Mouse (Mus musculus): ENCODE results near the gene Akap1. TPM values are rescaled to one million over a fixed set of nuclear protein-coding genes. Genes with fewer than 3 reads are reported as not detected.
"Not testable (repeated sequence)": the region's sequence is repeated elsewhere in the genome, so short reads cannot be mapped to it uniquely, and the experiment has no call there.

Gene Akap1
- polyA plus RNA-seq, 1 experiment = 0.15 TPM

DNA sequence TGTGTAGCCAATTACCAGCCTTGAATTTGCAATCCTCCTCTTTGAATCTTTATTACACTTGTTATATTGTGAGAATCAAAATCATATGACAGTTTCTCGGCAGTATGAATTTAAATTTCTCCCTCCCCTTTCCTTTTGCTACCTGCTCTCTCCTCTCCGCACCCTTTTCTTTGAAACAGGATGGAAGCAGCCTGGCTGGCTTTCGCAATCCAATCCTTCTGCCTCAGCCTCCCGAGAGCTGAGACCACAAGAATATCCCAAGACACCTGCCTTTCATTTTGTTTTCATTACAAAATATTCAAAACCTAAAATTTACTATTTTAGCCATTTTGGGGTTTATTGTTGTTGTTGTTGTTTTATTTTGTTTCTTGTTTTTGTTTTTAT is 34.0 kb upstream of the Akap1 start:
- Histone ChIP-seq H3K27me3 (ENCODE audit: control insufficient read depth) (no peaks in the 10 kb centered on the region), H3K4me1 (ENCODE audit: control insufficient read depth) (no peaks in the 10 kb centered on the region), H3K36me3 (ENCODE audit: control insufficient read depth) (no peaks in the 10 kb centered on the region), H3K4me3 (replicated peaks) (no peak overlapping the region), H3K9me3 (ENCODE audit: control insufficient read depth, low read length) (no peaks in the 10 kb centered on the region)
- TF ChIP-seq GATA1 (IDR thresholded peaks at IDR 0.05; ENCODE audit: low read length) (no peak), TAL1 (IDR thresholded peaks at IDR 0.05; ENCODE audit: low read length) (no peak)

DNA sequence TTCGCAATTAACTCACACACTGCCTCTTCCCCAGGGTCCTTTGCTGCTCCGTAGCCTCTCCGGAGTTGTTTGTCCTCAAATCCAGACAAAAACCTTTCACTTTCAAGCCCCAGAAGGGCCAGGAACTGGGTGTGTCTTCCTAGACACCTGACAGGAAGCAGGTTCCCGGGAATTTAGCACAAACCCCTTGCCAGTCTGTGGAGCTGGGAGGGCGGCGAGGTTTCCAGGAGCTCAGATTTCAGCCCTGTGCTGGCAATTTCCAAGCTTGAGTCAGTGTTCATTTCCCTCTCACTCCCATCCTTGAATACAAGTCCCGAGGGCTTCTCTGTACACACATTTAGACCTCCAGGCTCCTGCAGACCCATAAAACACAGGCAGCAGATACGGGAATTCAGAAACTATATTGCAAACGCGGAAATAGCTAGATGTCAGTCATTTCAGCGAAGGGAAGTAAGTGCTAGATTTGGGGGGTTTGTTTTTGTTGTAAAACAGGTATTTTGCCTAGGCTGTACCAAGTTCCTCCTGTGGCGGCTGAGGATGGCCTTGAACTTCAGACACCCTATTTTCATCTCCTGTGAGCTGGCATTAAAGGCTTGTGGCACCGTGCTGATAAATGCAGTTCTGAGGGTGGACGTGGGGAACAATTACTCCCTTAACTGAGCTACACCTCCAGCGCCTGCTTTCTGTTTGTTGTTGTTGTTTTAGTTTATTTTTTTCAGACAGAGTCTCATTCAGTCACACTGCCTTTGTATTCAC is 33.4 kb upstream of the Akap1 start:
- Histone ChIP-seq H3K36me3 (ENCODE audit: control insufficient read depth) (no peaks in the 10 kb centered on the region), H3K4me1 (ENCODE audit: control insufficient read depth) (no peaks in the 10 kb centered on the region), H3K27me3 (ENCODE audit: control insufficient read depth) (no peaks in the 10 kb centered on the region), H3K9me3 (ENCODE audit: control insufficient read depth, low read length) (no peaks in the 10 kb centered on the region), H3K4me3 (replicated peaks) (no peak overlapping the region)
- TF ChIP-seq GATA1 (IDR thresholded peaks at IDR 0.05; ENCODE audit: low read length) = no peak
- TF ChIP-seq TAL1 (IDR thresholded peaks at IDR 0.05; ENCODE audit: low read length) = no peak

GRCm38 (mm10) chr11:88895800-88896232 is 31.4 kb upstream of the Akap1 start:
- H3K4me3 ChIP-seq (replicated peaks); H3K27me3 ChIP-seq (ENCODE audit: control insufficient read depth); H3K36me3 ChIP-seq (ENCODE audit: control insufficient read depth): not testable (repeated sequence)

DNA sequence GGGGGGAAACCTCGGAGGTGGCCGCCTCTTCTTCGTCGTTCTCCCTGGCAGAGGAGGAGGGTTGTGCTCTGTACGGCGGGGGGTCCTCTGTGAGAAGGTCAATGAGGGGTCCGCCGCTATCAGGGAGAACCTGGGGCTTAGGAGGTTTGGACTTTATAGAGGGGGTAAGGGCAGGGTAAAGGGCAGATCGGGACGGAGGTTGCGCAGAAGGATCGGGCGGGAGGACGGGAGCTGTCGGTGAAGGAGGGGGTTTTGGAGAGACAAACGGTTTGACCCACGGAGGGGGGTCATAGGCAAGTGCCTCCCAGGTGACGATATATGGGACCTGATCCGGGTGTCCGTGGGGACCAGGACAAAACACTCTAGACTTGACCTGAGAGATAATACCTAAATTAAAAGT is 30.8 kb upstream of the Akap1 start:
- H3K9me3 ChIP-seq (ENCODE audit: control insufficient read depth, low read length); H3K4me1 ChIP-seq (ENCODE audit: control insufficient read depth); H3K36me3 ChIP-seq (ENCODE audit: control insufficient read depth); H3K27me3 ChIP-seq (ENCODE audit: control insufficient read depth); H3K4me3 ChIP-seq (replicated peaks): not testable (repeated sequence)

More at GRCm38 (mm10) chr11:88895800-88896232, 31.4 kb upstream of the Akap1 start:
- H3K4me1 ChIP-seq (ENCODE audit: control insufficient read depth); H3K9me3 ChIP-seq (ENCODE audit: control insufficient read depth, low read length): not testable (repeated sequence)

DNA sequence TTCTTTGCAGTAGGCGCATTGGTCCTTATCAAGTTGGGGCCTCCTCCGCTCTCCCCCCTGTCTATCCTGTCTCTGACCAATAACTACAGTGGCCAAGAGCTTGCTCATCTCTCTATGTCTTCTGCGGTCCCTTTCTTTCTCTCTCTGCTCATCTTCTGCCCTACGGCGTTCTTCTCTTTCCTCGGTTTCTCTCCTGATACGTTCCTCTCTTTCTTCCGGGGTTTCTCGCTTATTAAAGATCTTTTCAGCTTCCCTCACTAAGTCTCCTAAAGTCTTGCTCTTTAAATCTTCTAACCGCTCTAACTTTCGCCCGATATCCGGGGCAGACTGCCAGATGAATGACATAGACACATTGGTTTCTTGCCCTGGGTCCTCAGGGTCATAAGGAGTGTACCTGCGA is 29.9 kb upstream of the Akap1 start:
- H3K4me1 ChIP-seq (ENCODE audit: control insufficient read depth); H3K4me3 ChIP-seq (replicated peaks); H3K9me3 ChIP-seq (ENCODE audit: control insufficient read depth, low read length); H3K27me3 ChIP-seq (ENCODE audit: control insufficient read depth); H3K36me3 ChIP-seq (ENCODE audit: control insufficient read depth): not testable (repeated sequence)

DNA sequence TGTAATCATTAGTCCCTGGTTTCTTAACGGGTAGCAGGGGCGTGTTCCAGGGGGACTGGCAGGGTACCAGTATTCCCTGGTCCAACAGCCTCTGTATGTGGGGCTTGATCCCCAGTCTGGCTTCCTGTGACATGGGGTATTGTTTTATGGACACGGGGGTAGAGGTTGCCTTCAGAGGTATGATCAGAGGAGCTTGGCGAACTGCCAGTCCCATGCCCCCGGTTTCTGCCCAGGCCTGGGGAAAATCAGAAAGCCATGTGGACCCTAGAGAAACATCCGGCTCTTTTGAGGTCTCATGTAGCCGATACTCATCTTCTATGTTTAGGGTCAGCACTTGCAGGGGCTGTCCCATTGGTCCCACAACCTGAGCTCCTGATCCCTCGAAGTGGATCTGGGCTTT is 29.1 kb upstream of the Akap1 start:
- H3K4me3 ChIP-seq (replicated peaks); H3K9me3 ChIP-seq (ENCODE audit: control insufficient read depth, low read length); H3K4me1 ChIP-seq (ENCODE audit: control insufficient read depth); H3K36me3 ChIP-seq (ENCODE audit: control insufficient read depth); H3K27me3 ChIP-seq (ENCODE audit: control insufficient read depth): not testable (repeated sequence)

GRCm38 (mm10) chr11:88892789-88893188 is 28.4 kb upstream of the Akap1 start:
- not testable (repeated sequence) for H3K9me3 ChIP-seq (ENCODE audit: control insufficient read depth, low read length); H3K4me1 ChIP-seq (ENCODE audit: control insufficient read depth); H3K36me3 ChIP-seq (ENCODE audit: control insufficient read depth); H3K27me3 ChIP-seq (ENCODE audit: control insufficient read depth); H3K4me3 ChIP-seq (replicated peaks)

DNA sequence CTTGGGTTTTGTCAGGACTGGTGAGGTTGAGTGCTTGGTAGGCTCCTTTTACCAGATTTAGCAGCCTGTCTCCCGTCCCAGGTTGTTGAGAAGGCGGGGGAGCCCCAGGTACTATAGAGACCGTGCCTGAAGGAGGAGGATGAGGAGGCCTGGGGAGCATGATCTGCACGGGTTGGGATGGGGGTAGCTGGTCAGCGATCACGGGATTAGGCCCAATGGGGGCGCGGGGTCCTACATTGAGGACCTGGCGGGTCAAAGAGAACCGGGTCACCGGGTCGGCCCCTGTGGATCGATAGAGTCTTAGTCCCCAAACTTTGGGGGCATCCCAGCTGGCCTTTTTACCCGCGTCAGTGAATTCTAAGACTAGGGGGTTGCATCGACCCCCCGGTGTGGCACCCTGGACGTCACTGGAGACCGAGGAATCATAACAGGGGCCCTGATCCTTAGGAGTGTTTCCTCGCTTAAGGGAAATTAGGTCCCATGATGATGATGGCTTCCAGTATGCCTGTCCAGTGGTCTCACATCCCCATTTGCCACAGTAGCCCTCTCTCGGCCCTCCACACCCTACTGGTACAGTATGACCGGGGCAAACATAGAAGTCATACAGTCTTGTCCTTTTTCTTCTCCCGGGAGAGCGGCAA is 27.7 kb upstream of the Akap1 start:
- H3K9me3 ChIP-seq (ENCODE audit: control insufficient read depth, low read length); H3K4me1 ChIP-seq (ENCODE audit: control insufficient read depth); H3K4me3 ChIP-seq (replicated peaks); H3K36me3 ChIP-seq (ENCODE audit: control insufficient read depth); H3K27me3 ChIP-seq (ENCODE audit: control insufficient read depth): not testable (repeated sequence)

GRCm38 (mm10) chr11:88891446-88891845 is 27.1 kb upstream of the Akap1 start:
- not testable (repeated sequence) for H3K36me3 ChIP-seq (ENCODE audit: control insufficient read depth); H3K4me3 ChIP-seq (replicated peaks); H3K9me3 ChIP-seq (ENCODE audit: control insufficient read depth, low read length); H3K4me1 ChIP-seq (ENCODE audit: control insufficient read depth); H3K27me3 ChIP-seq (ENCODE audit: control insufficient read depth)

- not testable (repeated sequence) for H3K4me3 ChIP-seq (replicated peaks); H3K36me3 ChIP-seq (ENCODE audit: control insufficient read depth); H3K9me3 ChIP-seq (ENCODE audit: control insufficient read depth, low read length); H3K27me3 ChIP-seq (ENCODE audit: control insufficient read depth); H3K4me1 ChIP-seq (ENCODE audit: control insufficient read depth)
Observed at GRCm38 (mm10) chr11:88890904-88891303, 26.5 kb upstream of the Akap1 start.

All from erythroblast, embryonic 14.5 days (primary cell).